Mouse (Mus musculus): ENCODE results near the gene Ndrg2.

Gene Ndrg2

GRCm38 (mm10) chr14:51896019-51896418, 17.9 kb downstream of the Ndrg2 start:
- TF ChIP-seq GATA4 (IDR thresholded peaks at IDR 0.05; ENCODE audit: insufficient replicate concordance, low read length): no peak

- no peak for TF ChIP-seq GATA4 (IDR thresholded peaks at IDR 0.05; ENCODE audit: insufficient replicate concordance, low read length)
Observed at GRCm38 (mm10) chr14:51895071-51895470, 18.9 kb downstream of the Ndrg2 start.

GRCm38 (mm10) chr14:51893809-51894208, 20.1 kb downstream of the Ndrg2 start:
- TF ChIP-seq GATA4 (IDR thresholded peaks at IDR 0.05; ENCODE audit: insufficient replicate concordance, low read length): no peak

GRCm38 (mm10) chr14:51893094-51893794, 20.7 kb downstream of the Ndrg2 start:
- TF ChIP-seq GATA4 (IDR thresholded peaks at IDR 0.05; ENCODE audit: insufficient replicate concordance, low read length): no peak

GRCm38 (mm10) chr14:51892191-51892939, 21.6 kb downstream of the Ndrg2 start, which contains the start of gene Slc39a2:
Slc39a2 (plus strand) TSS chr14:51892889.
- no peak for TF ChIP-seq GATA4 (IDR thresholded peaks at IDR 0.05; ENCODE audit: insufficient replicate concordance, low read length)

- TF ChIP-seq GATA4 (IDR thresholded peaks at IDR 0.05; ENCODE audit: insufficient replicate concordance, low read length): no peak
Observed at GRCm38 (mm10) chr14:51889833-51890232, 24.1 kb downstream of the Ndrg2 start.

GRCm38 (mm10) chr14:51886051-51886450, 27.9 kb downstream of the Ndrg2 start:
- no peak for TF ChIP-seq GATA4 (IDR thresholded peaks at IDR 0.05; ENCODE audit: insufficient replicate concordance, low read length)

- no peak for TF ChIP-seq GATA4 (IDR thresholded peaks at IDR 0.05; ENCODE audit: insufficient replicate concordance, low read length)
Observed at GRCm38 (mm10) chr14:51884598-51885331, 29.2 kb downstream of the Ndrg2 start, which contains the start of gene Mettl17. Mettl17 (plus strand) TSS chr14:51884842.

GRCm38 (mm10) chr14:51884031-51884544, 29.9 kb downstream of the Ndrg2 start:
- TF ChIP-seq GATA4 (IDR thresholded peaks at IDR 0.05; ENCODE audit: insufficient replicate concordance, low read length): no peak

GRCm38 (mm10) chr14:51883527-51884030, 30.4 kb downstream of the Ndrg2 start:
- no peak for TF ChIP-seq GATA4 (IDR thresholded peaks at IDR 0.05; ENCODE audit: insufficient replicate concordance, low read length)

- TF ChIP-seq GATA4 (IDR thresholded peaks at IDR 0.05; ENCODE audit: insufficient replicate concordance, low read length): no peak
Observed at GRCm38 (mm10) chr14:51877517-51877916, 36.4 kb downstream of the Ndrg2 start.

GRCm38 (mm10) chr14:51871741-51872140, 42.2 kb downstream of the Ndrg2 start:
- no peak for TF ChIP-seq GATA4 (IDR thresholded peaks at IDR 0.05; ENCODE audit: insufficient replicate concordance, low read length)

- no peak for TF ChIP-seq GATA4 (IDR thresholded peaks at IDR 0.05; ENCODE audit: insufficient replicate concordance, low read length)
Observed at GRCm38 (mm10) chr14:51870756-51871155, 43.2 kb downstream of the Ndrg2 start.

Measured in liver, adult (tissue).